Mouse (Mus musculus) telencephalon, adult 2 months (tissue): ENCODE measurements at regions not wholly inside any gene's neighbourhood (a gene's known extent, or its start where the extent isn't known, plus 50 kb on each side); places are given as distances from the start of the nearest gene placed in this dataset.
"Not testable (repeated sequence)": the region's sequence is repeated elsewhere in the genome, so short reads cannot be mapped to it uniquely, and the experiment has no call there.

Experiments used
- DNase-seq: peaks from one replicate; pipeline ENCODE4 v3.0.0-alpha.2; 2011; ENCODE audit warnings: low read depth, low spot score

- DNase-seq, result not testable (repeated sequence)
Measured at GRCm38 (mm10) chrX:80639554-80639953, 430.9 kb upstream of the Tmem47 start.

GRCm38 (mm10) chrX:80664605-80665004, 405.9 kb upstream of the Tmem47 start:
- peak; percentile 44 for DNase-seq
